Mouse (Mus musculus): ENCODE data around the gene Spns3. TPM values are rescaled to one million over a fixed set of nuclear protein-coding genes. Genes with fewer than 3 reads are reported as not detected.

Spns3 gene
- polyA plus RNA-seq, 1 experiment, result not detected

DNA sequence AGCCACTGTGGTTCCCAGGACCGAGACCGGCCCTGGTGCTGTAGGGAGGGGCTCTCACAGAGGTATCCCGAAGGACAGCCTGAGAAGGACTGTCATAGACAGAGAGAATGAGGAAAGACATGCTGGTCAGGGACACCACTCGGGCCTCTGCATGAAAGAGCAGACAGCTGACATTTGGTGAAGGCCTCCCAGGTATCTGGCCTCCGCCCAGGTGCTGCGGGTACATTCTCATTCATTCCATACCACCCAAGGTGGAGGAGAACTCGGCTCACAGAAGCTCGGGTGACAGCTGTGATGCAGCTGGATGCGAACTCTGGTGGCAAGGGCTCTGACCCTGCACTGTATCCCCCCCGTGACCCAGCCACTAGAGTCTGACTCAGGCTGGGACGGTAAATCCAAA, 64.3 kb downstream of the Spns3 start:
- WGBS, result 82% methylated on average over 11 of the region's 11 CpGs
- no peak overlapping the region for H3K27ac ChIP-seq (ENCODE audit: insufficient read depth, low read depth, low read length)
- TF ChIP-seq POLR2A (IDR thresholded peaks at IDR 0.05; ENCODE audit: insufficient read depth, low read depth, low read length) (no peak), CTCF (IDR thresholded peaks at IDR 0.05; ENCODE audit: insufficient read depth, low read depth, low read length) (no peak)
- H3K4me1 ChIP-seq (ENCODE audit: control insufficient read depth, insufficient read depth, low read length), result peaks cover 42% of the 10 kb centered on the region
- no peak overlapping the region for H3K4me3 ChIP-seq (ENCODE audit: insufficient read depth, low read depth, low read length)

DNA sequence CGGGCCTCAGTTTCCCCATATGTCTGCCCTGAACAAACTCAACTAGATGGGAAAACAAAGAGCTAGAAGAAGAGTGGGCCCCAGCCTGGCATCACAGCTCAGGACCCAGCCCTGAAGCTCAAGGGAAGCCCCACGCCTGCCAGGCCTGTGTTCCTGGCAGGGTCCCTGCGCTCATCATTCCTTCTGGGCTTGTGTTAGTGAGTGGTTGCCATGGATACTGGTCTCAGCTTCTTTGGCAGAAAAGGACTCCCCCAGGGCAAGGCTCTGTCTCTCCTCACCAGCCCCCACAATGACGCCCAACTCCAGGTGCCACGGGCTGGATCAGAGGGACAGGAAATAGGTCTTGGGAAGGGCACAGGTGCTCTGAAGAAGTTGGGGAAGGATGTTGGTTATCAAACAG, 65.1 kb downstream of the Spns3 start:
- WGBS, result 55% methylated on average over 5 of the region's 5 CpGs
- TF ChIP-seq CTCF (IDR thresholded peaks at IDR 0.05; ENCODE audit: insufficient read depth, low read depth, low read length) (no peak), POLR2A (IDR thresholded peaks at IDR 0.05; ENCODE audit: insufficient read depth, low read depth, low read length) (no peak)
- Histone ChIP-seq H3K27ac (ENCODE audit: insufficient read depth, low read depth, low read length) (no peak overlapping the region), H3K4me3 (ENCODE audit: insufficient read depth, low read depth, low read length) (no peak overlapping the region), H3K4me1 (ENCODE audit: control insufficient read depth, insufficient read depth, low read length) (peaks cover 42% of the 10 kb centered on the region)

DNA sequence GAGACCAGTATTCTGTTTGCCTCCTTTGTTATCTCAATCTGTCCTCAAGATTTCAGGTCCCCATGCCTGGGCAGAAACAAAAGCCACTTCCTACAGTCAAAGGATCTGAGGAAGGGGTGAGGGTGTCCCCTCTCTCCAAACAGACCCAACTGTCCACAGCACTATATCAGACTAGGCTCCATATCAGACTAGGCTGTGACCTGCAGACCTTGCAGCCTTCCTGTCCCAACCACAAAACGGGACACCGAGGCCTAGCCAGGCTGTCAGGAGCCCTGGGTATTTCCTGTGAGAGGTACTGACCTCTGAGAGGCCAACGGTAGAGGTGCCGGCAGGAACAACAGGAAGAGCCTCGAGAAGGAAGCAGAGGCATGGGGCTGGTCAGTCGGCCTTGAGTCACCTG, 65.8 kb downstream of the Spns3 start:
- 75% methylated on average over 6 of the region's 6 CpGs for WGBS

DNA sequence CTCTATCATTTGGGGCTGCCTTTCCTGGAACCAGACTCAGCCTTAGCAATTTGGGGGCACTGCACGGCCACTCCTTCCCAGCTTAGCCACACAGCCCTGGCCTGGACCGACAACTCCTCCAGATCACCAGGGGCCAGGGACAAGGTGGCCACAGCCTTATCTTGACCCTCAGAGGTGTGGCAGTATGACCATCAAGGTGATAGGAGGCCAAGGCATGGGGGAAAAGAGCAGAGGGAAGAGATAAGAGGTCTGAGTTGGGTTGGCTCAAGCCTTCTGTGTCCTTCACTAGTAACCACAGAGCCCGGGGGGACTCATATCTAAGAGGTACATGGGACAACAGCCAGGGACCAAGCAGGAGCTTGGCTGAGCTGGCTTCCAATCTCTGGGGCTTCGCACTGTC, 68.4 kb downstream of the Spns3 start:
- Histone ChIP-seq H3K4me1 (ENCODE audit: control insufficient read depth, insufficient read depth, low read length) (peaks cover 53% of the 10 kb centered on the region), H3K27ac (ENCODE audit: insufficient read depth, low read depth, low read length) (peak overlapping the region; percentile 29; the same call in 1 of the 2 replicates), H3K4me3 (ENCODE audit: insufficient read depth, low read depth, low read length) (no peak overlapping the region)
- TF ChIP-seq CTCF (IDR thresholded peaks at IDR 0.05; ENCODE audit: insufficient read depth, low read depth, low read length) (no peak), POLR2A (IDR thresholded peaks at IDR 0.05; ENCODE audit: insufficient read depth, low read depth, low read length) (no peak)
- 66% methylated on average over 4 of the region's 4 CpGs for WGBS

More for the DNA sequence above, 65.8 kb downstream of the Spns3 start:
- TF ChIP-seq CTCF (IDR thresholded peaks at IDR 0.05; ENCODE audit: insufficient read depth, low read depth, low read length) (no peak), POLR2A (IDR thresholded peaks at IDR 0.05; ENCODE audit: insufficient read depth, low read depth, low read length) (no peak)
- H3K4me3 ChIP-seq (ENCODE audit: insufficient read depth, low read depth, low read length), result no peak overlapping the region
- peaks cover 42% of the 10 kb centered on the region for H3K4me1 ChIP-seq (ENCODE audit: control insufficient read depth, insufficient read depth, low read length)
- H3K27ac ChIP-seq (ENCODE audit: insufficient read depth, low read depth, low read length), result no peak overlapping the region

DNA sequence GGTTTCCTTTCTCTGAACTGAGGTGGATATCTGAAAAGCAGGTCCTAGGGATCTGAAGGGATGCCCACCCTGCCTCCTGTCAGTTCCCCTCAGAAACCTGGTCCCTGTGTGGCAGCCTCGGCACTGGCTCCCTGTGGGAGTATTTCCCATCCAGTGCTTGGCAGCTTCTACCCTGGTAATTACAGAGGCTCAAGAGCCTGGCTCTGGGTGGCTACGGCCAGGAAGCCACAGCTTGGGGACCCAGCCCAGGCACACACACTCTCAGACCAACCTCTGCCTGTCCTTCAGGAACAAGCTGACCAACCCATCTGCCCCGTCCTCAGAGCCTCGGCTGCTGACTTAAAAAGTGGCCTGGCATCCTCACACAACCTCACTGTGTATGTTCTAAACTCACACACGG, 69.0 kb downstream of the Spns3 start:
- Histone ChIP-seq H3K4me3 (ENCODE audit: insufficient read depth, low read depth, low read length) (no peak overlapping the region), H3K27ac (ENCODE audit: insufficient read depth, low read depth, low read length) (no peak overlapping the region), H3K4me1 (ENCODE audit: control insufficient read depth, insufficient read depth, low read length) (peaks cover 58% of the 10 kb centered on the region)
- TF ChIP-seq CTCF (IDR thresholded peaks at IDR 0.05; ENCODE audit: insufficient read depth, low read depth, low read length) (no peak), POLR2A (IDR thresholded peaks at IDR 0.05; ENCODE audit: insufficient read depth, low read depth, low read length) (no peak)
- 45% methylated on average over 5 of the region's 5 CpGs for WGBS

DNA sequence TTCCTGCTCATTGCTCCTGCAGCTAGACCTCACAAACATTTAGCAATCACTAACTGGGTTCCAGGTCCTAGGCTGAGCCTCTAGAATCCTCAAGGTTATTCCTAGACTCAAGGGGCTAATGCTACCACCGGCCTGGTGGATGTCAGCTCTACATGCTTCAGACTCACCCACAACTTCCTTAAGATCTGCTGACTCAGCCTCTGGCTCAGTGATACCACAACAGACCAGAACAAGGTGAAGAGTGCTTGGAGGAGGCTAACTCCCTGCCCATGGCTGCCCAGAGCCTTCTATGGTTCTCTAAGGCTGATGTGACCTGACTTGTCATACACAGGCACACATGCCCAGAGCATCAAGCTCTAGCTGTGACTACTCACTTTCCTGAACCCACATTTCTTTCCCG, 70.8 kb downstream of the Spns3 start:
- 70% methylated on average over 2 of the region's 2 CpGs for WGBS
- no peak overlapping the region for H3K27ac ChIP-seq (ENCODE audit: insufficient read depth, low read depth, low read length)
- no peak for TF ChIP-seq POLR2A (IDR thresholded peaks at IDR 0.05; ENCODE audit: insufficient read depth, low read depth, low read length)
- no peak overlapping the region for H3K4me3 ChIP-seq (ENCODE audit: insufficient read depth, low read depth, low read length)
- H3K4me1 ChIP-seq (ENCODE audit: control insufficient read depth, insufficient read depth, low read length), result peaks cover 49% of the 10 kb centered on the region

DNA sequence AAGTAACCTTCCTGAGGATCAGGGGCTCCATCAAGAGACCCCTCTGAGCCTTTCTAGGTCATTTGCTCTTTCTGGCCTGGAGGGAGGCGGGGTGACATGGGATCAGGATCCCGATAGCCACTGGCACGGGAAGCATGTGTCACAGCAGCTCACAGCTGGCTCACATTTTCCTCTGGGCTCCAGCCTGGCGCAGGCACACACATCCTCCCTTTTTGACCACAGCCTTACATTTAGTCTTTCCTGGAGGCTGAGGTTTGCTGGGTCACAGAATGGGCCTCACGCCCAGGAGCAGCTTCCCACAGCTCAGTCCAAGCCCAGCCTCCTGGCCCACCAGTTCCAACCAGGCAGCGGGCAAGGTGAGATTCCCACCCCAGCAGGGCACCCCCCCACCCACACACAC, 72.1 kb downstream of the Spns3 start:
- Histone ChIP-seq H3K27ac (ENCODE audit: insufficient read depth, low read depth, low read length) (no peak overlapping the region), H3K4me1 (ENCODE audit: control insufficient read depth, insufficient read depth, low read length) (peaks cover 48% of the 10 kb centered on the region), H3K4me3 (ENCODE audit: insufficient read depth, low read depth, low read length) (no peak overlapping the region)
- TF ChIP-seq CTCF (IDR thresholded peaks at IDR 0.05; ENCODE audit: insufficient read depth, low read depth, low read length), result no peak
- WGBS, result 63% methylated on average over 6 of the region's 6 CpGs

DNA sequence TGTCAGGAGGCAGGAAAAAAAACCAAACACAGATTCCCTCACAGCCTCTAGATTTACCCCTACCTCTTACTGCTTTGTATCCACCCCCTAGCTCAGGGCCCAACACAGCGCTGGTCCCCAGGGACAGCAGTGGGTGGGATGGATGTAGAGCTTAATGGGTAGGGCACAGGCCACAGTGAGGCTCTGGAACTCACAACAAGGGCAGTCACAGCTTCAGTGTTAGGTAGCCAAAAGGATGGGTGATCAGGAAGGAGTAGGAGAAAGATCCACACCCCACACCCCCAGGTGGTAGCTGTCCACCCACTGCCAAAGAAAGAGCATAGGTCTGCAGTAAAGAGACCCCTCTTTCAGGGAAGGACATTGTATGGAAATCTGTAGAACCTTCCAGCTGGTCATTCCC, 72.7 kb downstream of the Spns3 start:
- H3K27ac ChIP-seq (ENCODE audit: insufficient read depth, low read depth, low read length), result 0 out of 2 replicates have a peak overlapping the region, but pooled peaks have one; percentile 12
- peaks cover 45% of the 10 kb centered on the region for H3K4me1 ChIP-seq (ENCODE audit: control insufficient read depth, insufficient read depth, low read length)
- H3K4me3 ChIP-seq (ENCODE audit: insufficient read depth, low read depth, low read length), result no peak overlapping the region
- 70% methylated on average over 1 of the region's 1 CpGs for WGBS
- TF ChIP-seq POLR2A (IDR thresholded peaks at IDR 0.05; ENCODE audit: insufficient read depth, low read depth, low read length) (no peak), CTCF (IDR thresholded peaks at IDR 0.05; ENCODE audit: insufficient read depth, low read depth, low read length) (no peak)

DNA sequence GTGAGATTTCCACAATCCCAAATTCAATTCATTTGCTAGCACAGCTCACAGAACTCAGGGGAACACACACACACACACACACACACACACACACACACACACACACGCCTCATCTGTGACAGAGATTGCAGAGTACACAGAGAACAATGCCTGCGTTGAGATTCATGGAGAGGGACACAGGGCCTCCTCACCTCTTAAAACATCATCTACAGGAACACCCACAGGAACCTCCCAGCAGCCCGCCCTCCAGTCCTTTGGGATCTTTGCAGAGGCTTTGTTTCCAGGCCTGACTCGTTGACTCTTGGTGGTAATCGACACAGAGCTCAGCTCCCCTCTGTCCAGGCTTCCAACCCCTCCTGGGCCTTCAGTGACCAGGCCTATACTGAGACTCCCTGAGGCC, 73.1 kb downstream of the Spns3 start:
- no peak for TF ChIP-seq CTCF (IDR thresholded peaks at IDR 0.05; ENCODE audit: insufficient read depth, low read depth, low read length)
- no peak for TF ChIP-seq POLR2A (IDR thresholded peaks at IDR 0.05; ENCODE audit: insufficient read depth, low read depth, low read length)
- Histone ChIP-seq H3K4me3 (ENCODE audit: insufficient read depth, low read depth, low read length) (no peak overlapping the region), H3K27ac (ENCODE audit: insufficient read depth, low read depth, low read length) (0 out of 2 replicates have a peak overlapping the region, but pooled peaks have one; percentile 12), H3K4me1 (ENCODE audit: control insufficient read depth, insufficient read depth, low read length) (peaks cover 45% of the 10 kb centered on the region)
- WGBS, result 26% methylated on average over 5 of the region's 5 CpGs

DNA sequence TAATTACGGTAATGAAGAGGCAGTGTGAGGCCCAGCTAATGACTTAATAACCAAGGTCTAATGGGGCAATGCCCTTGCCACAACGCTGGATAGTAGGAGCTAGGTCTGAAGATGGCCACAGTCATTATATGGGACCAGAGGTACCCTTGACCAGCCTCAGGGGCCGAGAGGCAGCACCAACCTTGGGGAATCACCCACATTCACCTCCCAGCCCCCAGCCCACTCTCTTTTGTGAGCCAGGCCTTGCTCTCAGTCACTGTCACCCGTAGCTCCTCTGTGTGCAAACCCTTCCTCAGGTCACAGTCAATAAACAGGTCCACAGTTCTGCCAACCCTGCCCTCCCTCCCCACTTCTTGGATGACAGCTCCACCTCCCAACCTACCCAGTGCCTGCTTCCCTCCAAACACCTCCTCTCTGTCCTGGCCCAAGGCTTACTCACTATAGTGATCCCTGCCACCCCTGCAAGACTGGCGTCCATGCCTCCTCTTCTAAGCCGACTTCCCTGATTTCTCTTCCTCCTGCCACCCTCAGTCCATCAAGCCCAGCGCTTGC, 74.2 kb downstream of the Spns3 start:
- no peak overlapping the region for H3K4me3 ChIP-seq (ENCODE audit: insufficient read depth, low read depth, low read length)
- 76% methylated on average over 7 of the region's 7 CpGs for WGBS

More for the DNA sequence above, 74.2 kb downstream of the Spns3 start:
- Histone ChIP-seq H3K4me1 (ENCODE audit: control insufficient read depth, insufficient read depth, low read length) (peaks cover 36% of the 10 kb centered on the region), H3K27ac (ENCODE audit: insufficient read depth, low read depth, low read length) (no peak overlapping the region)
- TF ChIP-seq CTCF (IDR thresholded peaks at IDR 0.05; ENCODE audit: insufficient read depth, low read depth, low read length) (no peak), POLR2A (IDR thresholded peaks at IDR 0.05; ENCODE audit: insufficient read depth, low read depth, low read length) (no peak)

Measured in olfactory bulb, adult 2 months (tissue).